Mouse (Mus musculus) CH12.LX (cell line): ENCODE data around the gene Zfp747.

Source experiments
- CHD1 ChIP-seq: IDR thresholded peaks from 2 replicates; pipeline ENCODE4 v1.6.1; 2012; ENCODE audit warnings: low read depth, low read length, improper control_type of control experiment, inconsistent platforms
- CTCF ChIP-seq, 2 experiments: IDR thresholded peaks in 1 of 2; conservative IDR thresholded peaks in 1 of 2; 2 replicates each; pipeline ENCODE4 v1.5.1; 2011 to 2012; ENCODE audit warnings: low read depth in 2 of 2, low read length in 2 of 2, improper control_type of control experiment in 1 of 2, inconsistent platforms in 1 of 2, mild to moderate bottlenecking in 1 of 2, moderate library complexity in 1 of 2
- E2F4 ChIP-seq: IDR thresholded peaks from 2 replicates; pipeline ENCODE4 v1.6.1; 2011; ENCODE audit warnings: low read depth, low read length, improper control_type of control experiment; ENCODE audit not compliant: insufficient replicate concordance
- EP300 ChIP-seq: IDR thresholded peaks from 2 replicates; pipeline ENCODE4 v1.6.1; 2011; ENCODE audit warnings: low read length, improper control_type of control experiment
- ETS1 ChIP-seq: conservative IDR thresholded peaks from 2 replicates; pipeline ENCODE4 v1.6.1; 2012; ENCODE audit warnings: low read depth, mild to moderate bottlenecking, inconsistent platforms, low read length, improper control_type of control experiment, moderate library complexity
- IRF4 ChIP-seq: IDR thresholded peaks from 2 replicates; pipeline ENCODE4 v1.6.1; 2014; ENCODE audit warnings: low read depth, mild to moderate bottlenecking, inconsistent platforms, low read length, improper control_type of control experiment
- JUND ChIP-seq: conservative IDR thresholded peaks from 2 replicates; pipeline ENCODE4 v1.6.1; 2011; ENCODE audit warnings: low read depth, low read length, improper control_type of control experiment
- KAT2A ChIP-seq: IDR thresholded peaks from 2 replicates; pipeline ENCODE4 v1.6.1; 2012; ENCODE audit warnings: low read length, improper control_type of control experiment, inconsistent platforms; ENCODE audit not compliant: insufficient replicate concordance
- MXI1 ChIP-seq: IDR thresholded peaks from 2 replicates; pipeline ENCODE4 v1.6.1; 2011; ENCODE audit warnings: mild to moderate bottlenecking, low read depth, low read length, improper control_type of control experiment
- NELFE ChIP-seq: IDR thresholded peaks from 2 replicates; pipeline ENCODE4 v1.6.1; 2011; ENCODE audit warnings: low read depth, low read length, improper control_type of control experiment
- POLR2A ChIP-seq: IDR thresholded peaks from 2 replicates; pipeline ENCODE4 v1.6.1; 2011; ENCODE audit warnings: low read depth, mild to moderate bottlenecking, improper control_type of control experiment, low read length
- RCOR1 ChIP-seq: conservative IDR thresholded peaks from 2 replicates; pipeline ENCODE4 v1.6.1; 2012; ENCODE audit warnings: low read depth, mild to moderate bottlenecking, inconsistent platforms, low read length, improper control_type of control experiment
- ZKSCAN1 ChIP-seq: IDR thresholded peaks from 2 replicates; pipeline ENCODE4 v1.6.1; 2012; ENCODE audit warnings: low read depth, inconsistent platforms, low read length, improper control_type of control experiment, borderline replicate concordance

DNA sequence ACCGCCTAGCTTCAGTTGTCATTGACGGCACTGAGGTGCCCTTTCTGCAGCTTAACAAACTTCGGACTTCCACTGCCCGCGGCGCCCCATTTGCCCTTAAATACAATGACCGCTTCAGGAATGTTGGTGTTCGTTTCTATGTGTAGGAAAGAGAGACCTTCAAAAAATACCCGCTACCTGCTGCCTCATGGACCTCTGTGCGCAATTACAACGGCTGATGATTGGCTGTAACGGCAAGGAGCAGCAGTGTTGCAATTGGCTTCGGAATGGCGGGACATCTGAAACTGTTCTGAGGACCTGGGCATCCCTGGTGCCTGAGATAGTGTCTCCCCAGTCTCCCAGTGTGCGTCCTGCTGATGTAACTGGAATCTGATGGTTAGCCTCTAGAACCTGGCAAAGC, 46.4 kb upstream of the Zfp747 start:
- no peak for TF ChIP-seq IRF4
- TF ChIP-seq CTCF (conservative IDR thresholded peaks at IDR 0.05 in 1 of 2, IDR thresholded peaks at IDR 0.05 in 1 of 2; ENCODE audit: low read depth in 2 of 2, low read length in 2 of 2) = no peak
- TF ChIP-seq ZKSCAN1 = no peak
- TF ChIP-seq POLR2A = no peak
- TF ChIP-seq ETS1 = no peak
- no peak for TF ChIP-seq EP300
- no peak for TF ChIP-seq CHD1
- TF ChIP-seq RCOR1 = no peak
- TF ChIP-seq MXI1 = no peak
- no peak for TF ChIP-seq NELFE
- TF ChIP-seq E2F4 = no peak
- no peak for TF ChIP-seq KAT2A
- TF ChIP-seq JUND = no peak
